Mouse (Mus musculus) E14TG2a.4 (cell line): ENCODE data around the gene Srsf3.

Experiments
- CTCF ChIP-seq: conservative IDR thresholded peaks from 2 replicates; pipeline ENCODE4 v1.5.1; 2014; ENCODE audit warnings: low read length
- NANOG ChIP-seq: IDR thresholded peaks from 2 replicates; pipeline ENCODE4 v1.6.1; 2014; ENCODE audit warnings: borderline replicate concordance, low read length, mixed read lengths
- POU5F1 ChIP-seq: IDR thresholded peaks from 2 replicates; pipeline ENCODE4 v1.6.1; 2014; ENCODE audit warnings: low read length, borderline replicate concordance

DNA sequence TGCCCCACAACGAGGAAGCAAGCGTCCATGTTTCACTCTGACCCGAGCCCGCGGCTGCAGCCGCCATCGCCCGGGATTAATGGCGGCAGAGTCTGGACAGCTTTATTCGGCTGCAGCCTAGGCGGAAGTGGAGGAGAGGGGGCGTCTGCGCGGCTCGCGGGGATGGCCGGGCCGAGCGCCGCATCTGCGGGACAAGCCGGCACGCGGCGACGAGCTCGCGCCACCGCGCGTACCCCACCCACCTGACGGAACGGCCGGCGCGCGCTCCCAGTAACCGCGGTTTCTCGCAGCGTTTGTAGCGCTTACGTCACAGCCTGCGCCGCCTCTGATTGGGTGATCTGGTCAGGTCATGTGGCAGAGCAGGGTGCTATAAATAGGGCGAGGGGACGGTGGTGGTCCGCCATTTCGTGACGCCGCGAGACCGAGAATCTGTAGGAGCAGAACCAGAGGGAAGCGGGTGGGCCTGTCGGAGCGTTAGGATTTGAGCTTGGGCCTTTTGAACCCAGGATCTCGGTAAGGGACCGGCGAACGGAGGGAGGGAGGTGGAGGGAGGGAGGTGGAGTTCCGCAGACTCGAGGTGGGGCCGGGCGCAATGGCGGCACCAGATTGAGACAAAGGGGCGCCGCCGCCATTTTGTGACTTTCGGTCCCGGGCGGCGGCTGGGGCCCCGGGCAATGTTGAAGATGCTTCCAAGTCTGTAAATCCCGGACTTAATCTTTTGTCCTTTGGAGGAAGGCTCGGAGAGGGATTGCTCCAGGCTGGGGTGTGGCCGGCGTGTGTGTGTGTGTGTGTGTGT is at the start of gene Srsf3:
- TF ChIP-seq CTCF: no peak
- TF ChIP-seq POU5F1: no peak
- TF ChIP-seq NANOG: no peak
